Comparison of ENCODE assay signal across 6 mouse cellular contexts in genomic region chr16:4355260-4356043, GRCm38 (mm10).
"Had no signal": no experiment of that assay in that cellular context is flagged by ENCODE, and none has a peak within 500 bp of the region (broad histone marks: within the 10 kb centered on the region; RNA-seq: fewer than 3 reads in every experiment).

No protein-coding gene starts in this region.

- DNase-seq: kidney, postnatal 10 days; kidney, postnatal 4 days; layer of hippocampus, adult 9-11 months; lung, adult 18-20 months; right cerebral cortex, postnatal 14 days; thymus, postnatal 4 days had no signal
